Mouse (Mus musculus) heart, adult 2 months (tissue): ENCODE data around the gene U2af1l4. TPM values are rescaled to one million over a fixed set of nuclear protein-coding genes. Genes with fewer than 3 reads are reported as not detected.

Source experiments
- DNase-seq, 2 experiments: peaks; one replicate each; pipeline ENCODE4 v3.0.0; 2021
- H3K27ac ChIP-seq: fragments of 200-600 bp; 2 replicates; pipeline ENCODE4 v1.8.1; 2022
- H3K27me3 ChIP-seq: fragments of 200-500 bp; 2 replicates; pipeline ENCODE4 v1.6.1; 2012; ENCODE audit warnings: mild to moderate bottlenecking, low read length, inconsistent platforms, mixed read lengths; ENCODE audit not compliant: control insufficient read depth, insufficient read depth
- H3K36me3 ChIP-seq: fragments of 200-500 bp; 2 replicates; pipeline ENCODE4 v1.6.1; 2012; ENCODE audit warnings: low read length, inconsistent platforms; ENCODE audit not compliant: control insufficient read depth, insufficient read depth
- H3K4me1 ChIP-seq: fragments of 200-500 bp; 2 replicates; pipeline ENCODE4 v1.6.1; 2011; ENCODE audit warnings: low read length; ENCODE audit not compliant: control insufficient read depth, insufficient read depth
- H3K4me3 ChIP-seq: fragments of 200-600 bp; 2 replicates; pipeline ENCODE4 v1.8.1; 2022
- H3K79me2 ChIP-seq: fragments of 200-500 bp; replicated peaks from 2 replicates; pipeline ENCODE4 v1.6.1; 2012; ENCODE audit warnings: mild to moderate bottlenecking, inconsistent platforms, low read length, moderate library complexity, mixed read lengths; ENCODE audit not compliant: control insufficient read depth, insufficient read depth
- H3K9ac ChIP-seq: fragments of 200-500 bp; 2 replicates; pipeline ENCODE4 v1.6.1; 2012; ENCODE audit warnings: low read depth, mild to moderate bottlenecking, control low read depth, inconsistent platforms, low read length, mixed read lengths
- CTCF ChIP-seq: fragments of 200-600 bp; IDR thresholded peaks from 2 replicates; pipeline ENCODE4 v1.8.1; 2022; ENCODE audit warnings: antibody characterized with exemption, mild to moderate bottlenecking, moderate library complexity
- EP300 ChIP-seq: fragments of 200-500 bp; IDR thresholded peaks from 2 replicates; pipeline ENCODE4 v1.6.1; 2011; ENCODE audit warnings: low read depth, low read length, control low read depth; ENCODE audit not compliant: insufficient read depth
- POLR2A ChIP-seq: fragments of 200-500 bp; IDR thresholded peaks from 2 replicates; pipeline ENCODE4 v1.6.1; 2011; ENCODE audit warnings: mild to moderate bottlenecking, low read depth, low read length, control low read depth; ENCODE audit not compliant: insufficient read depth
- WGBS: fragments of 180-500 bp; shearing (Covaris S2); methylation state at CpG from one replicate; pipeline ENCODE4 v1.1.7; 2018; 5-methylcytosine and 5-hydroxymethylcytosine counted together
- intact Hi-C: fragments of 180-260 bp; cut with DNase I; formaldehyde crosslinking; loops from one replicate; pipeline ENCODE4 v1.15.1; 2025
- polyA plus RNA-seq: library from polyadenylated mRNA; depleted of rRNA; stranded (reverse); fragments of >200 nt; gene quantifications from 2 replicates; pipeline ENCODE4 v1.2.3, GENCODE M21; 2012
- total RNA-seq, 2 experiments: library from RNA; stranded (reverse); gene quantifications; 2 replicates each; pipeline ENCODE4 v1.2.3; 2021

The U2af1l4 gene
- total and polyA plus RNA-seq, 3 experiments: 56.0 to 67.9 (median 61.3) TPM

DNA sequence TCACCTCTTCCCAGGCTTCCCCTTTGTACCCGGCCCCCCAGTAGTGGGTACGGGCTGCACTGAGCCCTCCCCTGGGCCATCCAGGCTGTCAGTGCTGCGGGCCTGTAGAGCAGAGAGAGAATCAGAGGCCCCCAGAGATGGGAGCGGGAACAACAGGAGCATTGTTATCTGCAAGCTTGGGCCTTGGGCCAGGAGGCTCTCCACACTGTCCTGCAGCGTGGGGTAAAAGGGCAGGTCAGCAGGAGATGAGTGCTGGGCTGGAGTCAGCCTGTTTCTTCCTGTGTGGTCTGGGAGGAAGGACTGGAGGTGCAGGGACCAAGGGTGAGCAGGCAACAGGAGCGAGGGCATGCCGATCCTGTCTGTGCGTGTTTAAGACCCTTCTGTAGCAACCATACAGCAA is 30.2 kb upstream of the U2af1l4 start:
- DNase-seq: peak in 1 of 2 experiments; percentile 21
- 19% methylated on average over 8 of the region's 8 CpGs for WGBS
- Histone ChIP-seq H3K4me3 (no peak overlapping the region), H3K27ac (no peak overlapping the region), H3K36me3 (no peaks in the 10 kb centered on the region), H3K4me1 (peaks cover 3% of the 10 kb centered on the region; the same call in 1 of the 2 replicates), H3K27me3 (no peaks in the 10 kb centered on the region), H3K9ac (no peak overlapping the region), H3K79me2 (no peaks in the 10 kb centered on the region)
- intact Hi-C loops: loop anchor here (5.0 kb wide), 1 partner anchor 161 kb away; no protein-coding TSS in a partner anchor
- no peak for TF ChIP-seq CTCF
- no peak for TF ChIP-seq EP300
- no peak for TF ChIP-seq POLR2A

DNA sequence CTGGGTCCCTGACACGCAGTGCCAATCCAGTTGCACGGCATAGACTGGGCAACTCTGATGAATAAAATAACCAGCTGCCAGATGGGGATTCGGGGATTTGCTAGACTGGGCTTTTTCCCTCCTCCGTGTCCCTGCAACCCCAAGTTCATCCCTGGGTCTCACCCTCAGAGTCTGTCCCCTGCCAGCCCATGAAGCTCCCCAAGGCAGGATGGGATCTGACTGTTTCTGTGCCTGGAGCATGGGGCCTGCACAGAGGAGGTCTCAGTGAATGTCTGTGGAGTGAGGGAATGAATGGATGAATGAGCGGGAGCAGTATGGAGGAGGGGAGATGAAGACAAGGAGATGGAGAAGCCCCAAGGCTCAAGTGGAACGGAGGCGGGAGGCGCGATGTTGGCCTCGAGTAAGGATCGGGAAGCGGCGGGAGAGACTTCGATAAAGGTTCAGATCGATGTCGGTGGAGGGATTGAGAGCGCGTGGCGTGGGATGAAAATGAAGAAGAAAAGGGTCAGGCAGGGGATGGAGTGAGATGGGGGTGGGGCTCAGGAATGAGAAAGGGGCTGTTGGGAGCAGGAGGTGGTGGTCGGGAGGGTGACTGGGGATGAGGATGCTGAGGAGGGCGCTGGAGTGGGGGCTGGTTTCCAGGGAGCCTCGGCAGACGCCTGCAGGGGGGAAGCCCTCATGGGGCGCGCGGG is 29.0 kb upstream of the U2af1l4 start:
- 18% methylated on average over 26 of the region's 26 CpGs for WGBS
- Histone ChIP-seq H3K4me1 (peaks cover 3% of the 10 kb centered on the region; the same call in 1 of the 2 replicates), H3K79me2 (no peaks in the 10 kb centered on the region), H3K4me3 (peak overlapping the region; percentile 66), H3K27ac (no peak overlapping the region), H3K36me3 (no peaks in the 10 kb centered on the region), H3K27me3 (no peaks in the 10 kb centered on the region), H3K9ac (peak overlapping the region; percentile 80)
- DNase-seq: peak in 1 of 2 experiments; percentile 41
- TF ChIP-seq EP300 (no peak), POLR2A (no peak), CTCF (no peak)
- intact Hi-C loops: loop anchor here (2.0 to 5.0 kb wide), 2 partner anchors 17 to 162 kb away; no protein-coding TSS in a partner anchor

DNA sequence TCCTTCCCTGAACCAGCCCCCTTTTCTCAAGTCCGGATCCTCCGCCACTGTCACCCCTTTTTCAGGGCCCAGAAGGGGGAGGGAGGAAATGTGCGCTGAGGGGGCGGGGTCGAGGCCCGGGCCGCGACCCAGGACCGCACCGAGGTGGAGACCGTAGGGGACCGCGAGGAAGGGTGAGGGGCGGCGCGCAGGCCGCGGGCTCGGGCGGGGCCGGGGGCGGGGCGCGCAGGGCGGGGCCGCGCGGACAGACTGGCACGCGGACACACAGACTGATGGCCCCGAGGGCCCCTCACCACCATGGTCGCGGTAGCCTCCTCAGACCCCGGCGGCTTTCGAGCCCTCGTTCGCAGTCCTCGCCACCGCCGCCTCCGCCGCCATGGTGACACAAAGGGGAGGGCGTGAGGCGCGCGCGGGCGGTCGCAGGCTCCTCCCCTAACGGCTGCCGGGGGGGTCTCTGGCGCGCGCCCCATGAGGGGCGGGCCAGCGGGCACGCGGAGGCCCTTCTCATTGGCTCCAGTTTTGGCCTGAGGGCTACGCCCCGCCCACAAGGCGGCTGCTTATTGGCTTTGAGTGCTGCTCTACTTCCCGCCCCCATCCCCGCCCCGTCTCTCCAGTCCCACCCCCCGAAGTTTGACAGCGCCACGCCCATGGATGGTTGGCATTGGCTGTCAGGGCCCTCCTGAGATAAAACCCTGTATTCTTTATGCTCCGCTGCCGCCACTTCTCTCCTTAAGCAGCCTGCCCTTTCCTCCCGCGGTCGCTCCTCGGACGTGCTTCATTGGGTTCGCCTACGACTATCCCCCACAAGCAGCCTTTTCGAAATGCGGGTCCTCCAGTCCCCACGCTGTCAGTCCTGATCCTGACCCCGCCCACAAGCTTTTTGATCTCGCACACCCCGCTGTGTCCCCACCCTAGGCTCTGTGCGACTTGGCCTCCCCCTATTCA is 28.2 kb upstream of the U2af1l4 start, which contains the start of gene Arhgap33:
Gene Arhgap33, minus strand, starts transcription at position 428 of the 945 bp plus-strand sequence.
- WGBS: 1% methylated on average over 76 of the region's 84 CpGs
- intact Hi-C loops: loop anchor here (2.0 to 5.0 kb wide), 2 partner anchors 16 to 163 kb away; no protein-coding TSS in a partner anchor
- Histone ChIP-seq H3K27ac (no peak within 1 kb of the TSS), H3K4me3 (peak within 1 kb of the TSS; percentile 66), H3K79me2 (no peaks in the 10 kb centered on the region), H3K27me3 (no peaks in the 10 kb centered on the region), H3K9ac (peak within 1 kb of the TSS; percentile 80), H3K4me1 (peaks cover 3% of the 10 kb centered on the region; the same call in 1 of the 2 replicates), H3K36me3 (no peaks in the 10 kb centered on the region)
- no peak for TF ChIP-seq CTCF
- TF ChIP-seq EP300: no peak
- TF ChIP-seq POLR2A: no peak
- peak; percentile 96 for DNase-seq

DNA sequence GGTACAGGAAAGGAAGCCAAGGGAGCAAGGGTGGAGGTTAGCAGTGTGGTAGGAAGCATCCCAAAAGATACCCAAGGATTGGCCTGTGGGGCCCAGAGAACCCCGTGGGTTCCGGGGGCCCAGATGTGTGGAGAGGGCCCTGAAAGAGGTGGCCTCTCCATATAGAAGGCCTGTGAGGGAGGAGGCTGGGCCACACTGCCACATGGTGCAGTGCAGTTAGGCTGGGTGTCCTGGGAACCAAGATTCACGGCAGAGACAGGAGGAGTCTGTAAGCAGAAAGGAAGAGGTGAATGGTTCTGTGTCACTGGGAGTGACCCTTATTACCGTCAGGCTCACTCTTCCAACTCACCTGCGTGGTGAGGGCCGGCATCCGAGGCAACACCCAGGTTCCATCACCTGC is 22.5 kb upstream of the U2af1l4 start:
- H3K36me3 ChIP-seq: no peaks in the 10 kb centered on the region

DNA sequence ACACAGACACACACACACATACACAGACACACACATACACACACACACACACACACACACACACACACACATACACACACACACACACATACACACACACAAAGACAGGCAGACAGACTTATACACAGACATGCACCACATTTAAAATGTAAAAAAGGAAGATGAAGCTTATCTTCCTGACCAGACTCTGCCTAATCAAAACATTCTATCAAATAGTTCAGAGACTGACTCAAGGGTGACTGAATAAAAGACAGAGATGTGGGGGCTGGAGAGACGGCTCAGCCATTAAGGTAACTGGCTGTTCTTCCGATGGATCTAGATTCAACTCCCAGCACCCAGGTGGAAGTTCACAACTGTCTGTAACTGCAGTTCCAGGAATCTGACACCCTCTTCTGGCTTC is 18.8 kb upstream of the U2af1l4 start:
- DNase-seq: no peak
- no peak overlapping the region for H3K27ac ChIP-seq
- H3K4me3 ChIP-seq: no peak overlapping the region
- TF ChIP-seq CTCF (no peak), EP300 (no peak), POLR2A (no peak)
- H3K27me3 ChIP-seq: no peaks in the 10 kb centered on the region
- no peak overlapping the region for H3K9ac ChIP-seq
- H3K36me3 ChIP-seq: no peaks in the 10 kb centered on the region
- intact Hi-C loops: no loop called here
- H3K4me1 ChIP-seq: no peaks in the 10 kb centered on the region
- no peaks in the 10 kb centered on the region for H3K79me2 ChIP-seq
- WGBS: 86% methylated on average over 2 of the region's 2 CpGs

More for the DNA sequence above, 22.5 kb upstream of the U2af1l4 start:
- TF ChIP-seq EP300 (no peak), CTCF (no peak), POLR2A (no peak)
- WGBS: 89% methylated on average over 7 of the region's 7 CpGs
- H3K27me3 ChIP-seq: no peaks in the 10 kb centered on the region
- H3K4me3 ChIP-seq: no peak overlapping the region
- DNase-seq: no peak
- H3K79me2 ChIP-seq: no peaks in the 10 kb centered on the region
- H3K4me1 ChIP-seq: no peaks in the 10 kb centered on the region
- intact Hi-C loops: no loop called here
- no peak overlapping the region for H3K27ac ChIP-seq
- H3K9ac ChIP-seq: no peak overlapping the region
